Mouse (Mus musculus) urinary bladder, postnatal 10 days (tissue): ENCODE measurements around the gene Mesd.

Experiments
- DNase-seq: peaks from one replicate; pipeline ENCODE4 v3.0.0; 2022; ENCODE audit warnings: low spot score

The Mesd gene

DNA sequence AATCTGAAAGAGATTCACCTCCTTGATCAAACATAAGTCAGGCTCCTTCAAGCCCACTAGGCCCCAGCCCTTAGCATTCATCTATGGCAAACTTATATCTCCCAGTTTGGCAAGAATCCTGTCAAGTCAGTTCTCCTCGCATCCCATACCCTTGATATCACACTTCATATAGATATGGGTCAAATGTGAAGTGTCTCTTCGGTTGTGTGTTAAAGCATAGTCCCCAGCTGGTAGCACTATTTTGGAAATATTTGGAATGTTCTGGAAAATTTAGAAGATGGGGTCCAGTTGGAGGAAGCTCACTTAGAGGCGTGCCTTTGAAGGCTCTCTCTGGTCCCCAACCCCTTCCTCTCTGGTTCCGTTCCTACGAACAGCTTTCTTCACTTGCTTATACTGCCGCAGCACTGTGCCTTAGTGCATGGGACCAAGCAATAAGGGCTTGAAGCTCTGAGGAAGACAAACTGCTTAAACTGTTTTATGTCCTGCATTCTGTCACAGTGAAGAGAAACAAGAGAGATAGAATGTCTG is 29.2 kb downstream of the Mesd start:
- no peak for DNase-seq

DNA sequence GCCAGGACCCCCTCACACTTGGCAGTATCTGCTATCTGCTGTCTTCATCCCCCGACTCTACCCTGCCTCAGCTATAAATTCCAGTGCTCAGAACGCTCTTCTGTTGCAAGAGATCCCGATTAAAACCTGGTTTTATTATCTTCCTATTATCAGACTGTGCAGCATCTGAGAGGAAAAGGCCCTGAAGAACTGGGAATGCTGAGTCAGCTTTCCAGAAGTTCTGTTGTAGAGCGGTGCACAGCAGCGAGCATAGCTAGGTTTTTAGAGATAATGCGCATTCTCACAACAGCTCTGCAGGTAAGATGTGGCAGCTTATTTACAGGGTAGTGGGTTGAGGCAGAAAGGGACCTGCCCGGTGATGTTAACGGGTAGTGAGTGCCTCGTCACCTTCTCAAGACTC is 29.7 kb downstream of the Mesd start:
- no peak for DNase-seq

DNA sequence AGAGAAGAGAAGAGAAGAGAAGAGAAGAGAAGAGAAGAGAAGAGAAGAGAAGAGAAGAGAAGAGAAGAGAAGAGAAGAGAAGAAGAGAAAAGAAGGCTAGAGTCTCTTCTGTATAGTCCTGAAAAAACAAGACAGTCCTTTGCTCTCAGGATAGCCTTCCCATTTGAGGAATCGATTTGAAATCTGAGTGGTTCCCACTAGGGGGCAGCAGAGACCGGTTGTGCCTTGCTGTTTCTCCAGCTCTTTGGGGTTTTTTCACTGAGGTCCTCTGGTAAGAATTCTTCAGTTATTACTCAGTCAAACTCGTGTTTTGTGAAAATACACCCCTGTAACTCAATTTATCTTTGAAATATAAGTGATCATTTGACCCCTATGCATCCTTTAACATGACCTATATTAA is 30.3 kb downstream of the Mesd start:
- peak; percentile 60 for DNase-seq

DNA sequence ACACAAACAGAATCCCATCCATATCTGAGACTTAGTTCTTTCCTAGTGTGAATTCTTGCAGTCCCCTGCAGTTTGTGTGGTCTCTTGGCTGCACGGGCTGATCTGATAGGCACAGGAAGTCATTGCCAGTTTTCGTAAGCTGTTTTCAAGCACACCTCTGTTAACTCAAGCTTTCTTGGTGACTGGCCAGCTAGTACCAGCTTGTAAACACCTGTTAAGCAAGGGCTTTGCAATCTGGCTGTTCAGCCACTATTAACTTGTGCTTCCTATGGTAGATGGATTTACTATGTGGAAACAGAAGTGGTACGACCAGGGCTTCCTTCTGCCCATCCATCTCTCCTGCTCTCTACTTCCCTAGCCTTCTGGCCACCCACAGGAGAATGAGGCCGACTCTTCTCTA is 36.0 kb downstream of the Mesd start:
- no peak for DNase-seq

DNA sequence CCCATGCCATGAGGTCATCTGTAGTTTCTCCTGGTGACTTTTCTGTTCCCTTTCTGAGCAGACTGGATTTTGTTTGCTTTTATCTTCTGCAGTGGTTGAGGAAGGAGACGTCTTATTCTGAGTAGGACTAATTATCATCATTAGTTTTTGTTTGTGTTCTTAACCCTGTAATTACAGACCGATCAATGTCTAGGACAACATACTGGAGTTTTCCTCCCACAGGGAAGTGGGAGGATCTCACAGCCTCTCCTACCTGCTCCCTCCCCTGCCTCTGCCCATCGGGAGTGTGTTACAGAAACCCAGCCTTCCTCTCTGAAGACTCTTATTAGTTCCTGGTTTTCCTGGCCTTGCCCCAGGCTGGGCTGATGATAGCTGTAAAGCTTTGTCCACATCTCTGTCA is 37.4 kb downstream of the Mesd start:
- no peak for DNase-seq

DNA sequence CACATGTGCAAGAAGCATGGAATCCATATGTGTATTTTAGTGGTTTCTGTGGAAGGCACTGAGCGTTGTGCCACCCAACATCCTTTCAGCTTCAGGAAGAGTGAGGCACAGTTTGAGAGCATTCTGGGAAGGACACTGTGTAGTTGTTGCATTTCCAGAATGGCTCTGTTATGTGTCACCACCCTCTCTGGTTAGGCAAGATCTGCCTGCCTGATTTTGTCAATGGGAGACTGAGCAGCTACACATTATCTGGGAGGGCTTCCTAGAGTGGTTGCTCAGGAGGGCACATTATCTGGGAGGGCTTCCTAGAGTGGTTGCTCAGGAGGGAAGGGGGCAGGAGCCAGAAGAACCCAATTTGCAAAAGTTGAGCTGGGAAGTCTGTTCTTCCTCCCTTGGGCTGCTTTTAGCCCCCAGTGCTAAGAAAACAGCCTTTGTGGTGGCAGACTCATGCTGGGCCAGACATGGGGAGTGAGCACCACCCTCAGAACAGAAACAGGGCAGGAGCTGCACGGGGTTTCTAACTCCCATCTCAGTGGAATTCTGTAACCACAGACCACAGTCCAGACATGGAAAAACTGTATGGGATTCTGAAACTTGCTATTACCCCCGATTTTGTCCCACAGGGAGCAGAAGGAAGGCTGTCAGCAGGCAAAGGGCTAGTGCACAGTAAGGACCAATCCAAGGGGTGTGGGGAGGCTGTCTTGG is 54.9 kb downstream of the Mesd start:
- DNase-seq: no peak

DNA sequence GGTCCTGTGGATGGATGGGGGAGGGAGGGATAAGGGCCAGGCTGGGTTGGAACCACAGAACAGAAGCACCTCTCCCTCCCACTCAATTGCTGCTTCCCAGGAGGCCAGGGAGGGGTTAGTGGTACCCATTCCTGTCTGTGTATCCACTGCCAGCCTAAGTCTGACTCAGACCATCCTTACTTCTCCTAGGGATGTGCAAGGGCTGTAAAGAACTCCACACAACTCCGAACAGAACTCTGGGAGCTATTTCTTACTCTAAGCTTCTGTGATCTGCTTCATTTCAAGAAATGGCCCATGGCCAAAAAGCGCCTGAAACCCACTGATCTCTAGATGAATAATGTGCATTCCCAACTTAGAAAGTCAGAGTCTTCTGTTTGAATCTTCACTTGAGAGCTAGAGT is 55.9 kb downstream of the Mesd start:
- no peak for DNase-seq

DNA sequence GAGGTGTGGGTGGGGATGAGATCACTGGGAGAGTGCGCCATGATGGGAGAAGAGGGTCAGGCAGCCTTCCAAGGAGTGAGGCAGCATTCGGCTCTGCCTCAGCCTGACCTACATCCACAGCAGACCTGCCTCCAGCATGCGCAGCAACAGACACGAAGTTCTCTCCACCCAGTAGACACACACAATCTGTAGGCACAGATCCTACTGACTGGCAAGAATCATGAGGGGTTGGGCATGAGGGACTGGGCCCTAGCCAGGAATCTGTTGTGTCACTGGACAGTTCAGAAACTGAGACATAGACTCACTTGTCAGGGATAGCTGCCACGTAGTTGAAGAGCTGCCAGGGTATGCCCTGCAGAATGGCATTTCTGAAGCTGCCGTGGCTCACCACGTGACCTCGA is 57.4 kb downstream of the Mesd start:
- DNase-seq: no peak

DNA sequence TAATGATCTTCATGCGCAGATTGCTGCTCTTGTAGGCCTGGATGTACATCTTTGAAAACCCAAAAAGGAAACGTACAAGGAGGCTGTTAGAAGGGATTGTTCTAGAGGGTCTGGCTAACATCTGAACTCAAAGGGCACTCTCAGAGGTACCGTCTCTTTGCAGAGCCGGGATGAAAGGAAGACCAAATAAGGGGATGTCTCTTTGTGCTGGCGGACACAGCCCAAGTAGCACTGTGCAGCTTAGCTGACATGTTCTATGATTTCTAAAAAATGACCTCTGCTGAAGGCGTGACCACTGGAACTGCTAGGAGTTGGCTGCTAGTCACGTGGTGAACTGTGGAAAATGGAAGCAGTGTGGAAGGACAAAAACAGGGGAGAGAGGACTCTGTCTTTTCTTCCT is 64.5 kb downstream of the Mesd start:
- DNase-seq: no peak

DNA sequence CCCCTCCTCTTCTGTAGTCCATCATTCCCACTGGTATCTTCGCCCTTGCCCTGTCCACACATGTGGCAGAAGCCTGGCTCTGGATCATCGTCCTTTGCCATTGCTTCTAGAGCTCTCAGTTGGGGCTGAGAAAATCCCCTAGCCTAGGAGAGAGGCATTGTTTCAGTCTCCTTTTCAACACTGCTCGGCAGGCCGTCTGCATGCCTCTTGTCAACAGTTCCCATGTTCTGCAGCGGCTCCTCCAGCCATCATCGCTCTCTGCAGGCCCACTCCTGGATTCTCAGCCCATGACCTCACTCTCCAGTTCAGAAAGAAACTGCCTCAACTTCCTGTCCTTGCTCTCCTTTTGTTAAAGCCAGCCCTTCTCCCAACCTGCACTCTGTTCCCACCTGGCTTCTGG is 65.4 kb downstream of the Mesd start:
- no peak for DNase-seq
